Comparison of ENCODE assay signal across 16 mouse cellular contexts in the genomic region with DNA sequence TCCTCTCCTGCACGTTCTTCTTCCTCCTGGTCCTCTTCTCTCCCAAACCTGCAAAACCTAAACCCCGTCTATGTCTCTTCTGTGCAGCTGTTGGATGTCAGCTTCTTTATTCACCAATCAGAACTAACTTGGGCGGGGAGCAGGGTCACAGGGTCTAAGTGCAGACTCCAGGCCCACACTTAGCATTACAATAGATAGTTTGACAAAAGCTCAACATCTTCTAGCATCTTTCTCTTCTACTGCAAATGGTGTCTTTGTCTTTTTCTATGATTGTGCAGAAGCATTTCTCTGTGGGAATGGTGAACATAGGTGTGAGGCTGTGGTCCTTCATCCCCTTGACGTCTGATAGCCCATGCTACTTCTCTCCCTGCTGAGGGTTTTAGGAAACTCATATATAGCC.
"Had no signal": no experiment of that assay in that cellular context is flagged by ENCODE, and none has a peak within 500 bp of the region (broad histone marks: within the 10 kb centered on the region; RNA-seq: fewer than 3 reads in every experiment).

No protein-coding gene starts in this region.

- H3K27me3 ChIP-seq: midbrain, embryonic 12.5 days; neural tube, embryonic 13.5 days; neural tube, embryonic 15.5 days; stomach, embryonic 15.5 days had no signal

- H3K4me3 ChIP-seq: midbrain, embryonic 10.5 days; midbrain, embryonic 12.5 days; neural tube, embryonic 13.5 days; neural tube, embryonic 15.5 days; stomach, embryonic 15.5 days had no signal

- ATAC-seq: midbrain, embryonic 16.5 days had no signal

- H3K36me3 ChIP-seq: neural tube, embryonic 15.5 days had no signal

- H3K9ac ChIP-seq: lung, embryonic 14.5 days; midbrain, embryonic 12.5 days; neural tube, embryonic 13.5 days; neural tube, embryonic 15.5 days; stomach, embryonic 15.5 days had no signal

- H3K4me1 ChIP-seq: midbrain, embryonic 12.5 days; neural tube, embryonic 13.5 days; neural tube, embryonic 15.5 days; stomach, embryonic 15.5 days had no signal

- H3K9me3 ChIP-seq: midbrain, embryonic 10.5 days; midbrain, embryonic 12.5 days; neural tube, embryonic 13.5 days; neural tube, embryonic 15.5 days; stomach, embryonic 15.5 days had no signal

- H3K27ac ChIP-seq: midbrain, embryonic 10.5 days; midbrain, embryonic 12.5 days; neural tube, embryonic 13.5 days; neural tube, embryonic 15.5 days; stomach, embryonic 15.5 days; stomach, postnatal 0 days had no signal

- DNase-seq: lung, adult 18-20 months; lung, embryonic 14.5 days; lung, postnatal 10 days; lung, postnatal 4 days; midbrain, embryonic 14.5 days; right cerebral cortex, postnatal 14 days; thymus, adult 2 months; thymus, postnatal 25 days; thymus, postnatal 4 days had no signal
